Mouse (Mus musculus) adrenal gland, postnatal 25 days (tissue): ENCODE measurements around the gene Prr15l. TPM values are rescaled to one million over a fixed set of nuclear protein-coding genes. Genes with fewer than 3 reads are reported as not detected.

Experiments used
- DNase-seq: peaks from one replicate; pipeline ENCODE4 v3.0.0; 2021; ENCODE audit warnings: mixed read lengths
- total RNA-seq: library from RNA; stranded (reverse); gene quantifications from 2 replicates; pipeline ENCODE4 v1.2.3, GENCODE M21; 2021

Prr15l gene
- total RNA-seq, 1 experiment from 2014 or later = 0.27 TPM

GRCm38 (mm10) chr11:96977606-96978400 is 49.9 kb downstream of the Prr15l start:
- DNase-seq = peak; percentile 97

DNA sequence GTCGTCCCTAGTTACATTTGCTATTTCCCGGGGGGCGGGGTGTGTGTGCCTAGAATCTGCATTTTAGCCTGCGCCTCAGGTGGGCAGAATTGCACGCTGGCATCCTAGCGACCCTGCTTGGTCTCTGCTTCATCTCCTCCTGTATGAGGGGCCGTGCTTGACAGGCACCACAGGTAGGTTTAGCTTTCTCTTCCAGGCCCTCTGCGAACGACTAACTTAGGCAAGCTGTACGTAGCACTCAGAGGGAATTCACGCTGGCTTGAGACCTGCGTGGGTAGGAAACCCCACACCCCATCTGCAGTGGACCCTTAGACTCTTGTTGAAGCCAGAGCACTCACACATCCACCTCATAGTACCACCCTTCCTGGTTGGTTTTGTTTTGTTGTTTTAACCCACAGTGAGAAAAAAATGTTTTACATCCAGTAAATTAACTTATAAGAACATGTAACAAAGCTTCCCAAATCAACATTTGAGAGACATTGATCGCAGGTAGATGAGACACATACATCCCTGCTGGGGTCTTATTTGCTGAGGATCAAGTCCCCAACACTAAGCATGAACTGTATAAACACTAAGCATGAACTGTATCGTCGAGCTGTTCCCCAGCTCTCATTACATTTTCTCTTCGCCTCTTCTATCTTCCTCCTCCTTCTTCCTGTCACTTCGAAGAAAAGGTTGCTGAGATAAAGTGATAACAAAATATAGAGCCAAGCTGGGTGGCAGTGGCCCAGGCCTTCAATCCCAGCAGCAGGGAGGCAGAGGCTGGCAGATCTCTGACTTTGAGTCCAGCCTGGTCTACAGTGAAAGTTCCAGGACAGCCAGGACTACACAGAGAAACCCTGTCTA is 50.7 kb downstream of the Prr15l start:
- DNase-seq = no peak

DNA sequence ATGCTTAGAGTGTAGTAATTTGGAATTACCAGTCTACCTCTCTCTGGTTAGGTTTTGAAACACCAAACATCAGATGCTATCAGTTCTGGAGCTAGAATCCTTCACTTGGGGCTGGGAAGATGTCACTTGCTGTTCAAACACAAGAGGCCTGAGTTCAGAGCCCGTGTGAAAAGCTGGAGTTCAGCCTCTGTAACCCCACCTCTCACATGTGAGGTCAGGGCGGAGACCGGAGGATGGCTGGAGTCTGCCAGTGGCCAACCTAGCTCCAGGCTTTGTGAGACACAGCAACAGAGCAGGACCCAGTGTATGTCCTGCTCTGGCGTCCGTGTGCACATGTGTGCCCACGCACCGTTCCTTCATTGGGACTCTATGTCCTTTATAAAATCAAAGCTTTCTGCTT is 51.4 kb downstream of the Prr15l start:
- DNase-seq = no peak

GRCm38 (mm10) chr11:96980021-96980420 is 52.1 kb downstream of the Prr15l start:
- no peak for DNase-seq

DNA sequence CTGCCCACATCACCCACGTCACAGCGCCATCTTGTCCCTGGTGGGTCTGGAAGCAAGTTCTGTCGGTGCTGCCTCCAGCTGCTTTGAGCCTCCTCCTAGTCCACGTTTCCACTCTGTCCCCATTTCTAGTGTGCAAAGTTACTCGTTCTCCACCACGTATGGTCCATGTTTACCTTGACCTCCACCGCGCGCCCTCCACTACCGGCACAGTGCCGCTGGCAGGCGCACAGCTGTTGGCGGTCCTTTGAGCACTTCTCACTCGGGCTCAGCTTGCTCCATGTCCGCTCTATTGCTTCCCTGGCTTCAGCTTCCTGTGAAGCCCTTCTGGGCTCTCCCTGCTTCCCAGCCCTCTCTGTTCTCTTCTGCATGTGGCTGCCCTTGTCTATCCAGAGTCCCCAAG is 53.6 kb downstream of the Prr15l start:
- DNase-seq = no peak

- DNase-seq = peak; percentile 80
Observed at GRCm38 (mm10) chr11:96982355-96982754, 54.5 kb downstream of the Prr15l start.

- no peak for DNase-seq
Observed at GRCm38 (mm10) chr11:96982859-96983258, 55.0 kb downstream of the Prr15l start, which contains the start of gene Sp2. Gene Sp2, minus strand, starts transcription at chr11:96982959.

DNA sequence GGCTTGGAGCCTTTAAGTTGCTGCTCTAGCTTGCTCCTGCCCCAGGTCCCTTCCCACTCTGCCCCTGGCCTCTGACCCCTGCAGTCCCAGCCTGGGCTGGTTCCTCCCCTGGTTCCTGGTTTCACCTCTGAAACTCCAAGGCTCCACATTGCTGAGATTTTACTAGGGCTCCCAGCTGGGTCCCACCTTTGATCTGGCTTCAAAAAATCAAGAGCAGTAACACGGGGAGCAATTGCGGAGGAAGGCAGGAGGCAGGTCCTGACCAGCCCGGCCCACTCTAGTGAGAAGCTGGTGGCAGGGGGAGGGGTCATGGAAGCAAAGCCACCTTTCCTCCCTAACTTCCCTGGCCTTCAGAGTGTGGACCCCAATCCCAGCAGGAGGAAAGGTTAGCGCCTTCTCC is 57.0 kb downstream of the Prr15l start:
- no peak for DNase-seq

- no peak for DNase-seq
Observed at GRCm38 (mm10) chr11:96986463-96986862, 58.6 kb downstream of the Prr15l start.

Other genes starting within 250 kb of the Prr15l start
- gene Snx11, start 150.5 kb upstream of the Prr15l start, total RNA-seq = 32.1 and 34.6 TPM in 2 replicates
- 78.9 and 98.0 TPM in 2 replicates for gene Cbx1, start 139.0 kb upstream of the Prr15l start, total RNA-seq
- gene Nfe2l1, start 98.1 kb upstream of the Prr15l start, total RNA-seq = 492 and 601 TPM in 2 replicates
- gene Copz2, start 78.2 kb upstream of the Prr15l start, total RNA-seq = 58.0 and 59.0 TPM in 2 replicates
- 50.1 and 62.8 TPM in 2 replicates for gene Cdk5rap3, start 11.6 kb upstream of the Prr15l start, total RNA-seq
- 32.0 and 36.3 TPM in 2 replicates for gene Pnpo, start 15.9 kb downstream of the Prr15l start, total RNA-seq
- gene Sp2, start 54.9 kb downstream of the Prr15l start, total RNA-seq = 18.2 and 18.8 TPM in 2 replicates
- gene Sp6, start 85.3 kb downstream of the Prr15l start, total RNA-seq = 0.33 and 0.39 TPM in 2 replicates
- 12.8 and 22.7 TPM in 2 replicates for gene Scrn2, start 101.8 kb downstream of the Prr15l start, total RNA-seq
- gene Lrrc46, start 113.3 kb downstream of the Prr15l start, total RNA-seq = 1.0 and 1.4 TPM in 2 replicates
- 117 and 129 TPM in 2 replicates for gene Mrpl10, start 113.5 kb downstream of the Prr15l start, total RNA-seq
- gene Osbpl7, start 122.5 kb downstream of the Prr15l start, total RNA-seq = 18.9 TPM in 2 replicates
- gene Tbx21, start 187.2 kb downstream of the Prr15l start, total RNA-seq = 0.39 TPM in 1 of 2 replicates, not detected in the other
- 11.1 and 12.7 TPM in 2 replicates for gene Tbkbp1, start 223.4 kb downstream of the Prr15l start, total RNA-seq